Mouse (Mus musculus) heart, postnatal 25 days (tissue): ENCODE results near the gene Vps18. TPM values are rescaled to one million over a fixed set of nuclear protein-coding genes. Genes with fewer than 3 reads are reported as not detected.

Experiments
- DNase-seq: peaks from one replicate; pipeline ENCODE4 v3.0.0; 2022; ENCODE audit warnings: low spot score
- intact Hi-C: fragments of 180-260 bp; cut with DNase I; formaldehyde crosslinking; loops from one replicate; pipeline ENCODE4 v1.15.1; 2025
- total RNA-seq, 2 experiments: library from RNA; stranded (reverse); gene quantifications; 2 replicates each; pipeline ENCODE4 v1.2.3; 2021

Gene Vps18
- total RNA-seq, 2 experiments from 2014 or later, result 11.9 to 13.0 TPM

DNA sequence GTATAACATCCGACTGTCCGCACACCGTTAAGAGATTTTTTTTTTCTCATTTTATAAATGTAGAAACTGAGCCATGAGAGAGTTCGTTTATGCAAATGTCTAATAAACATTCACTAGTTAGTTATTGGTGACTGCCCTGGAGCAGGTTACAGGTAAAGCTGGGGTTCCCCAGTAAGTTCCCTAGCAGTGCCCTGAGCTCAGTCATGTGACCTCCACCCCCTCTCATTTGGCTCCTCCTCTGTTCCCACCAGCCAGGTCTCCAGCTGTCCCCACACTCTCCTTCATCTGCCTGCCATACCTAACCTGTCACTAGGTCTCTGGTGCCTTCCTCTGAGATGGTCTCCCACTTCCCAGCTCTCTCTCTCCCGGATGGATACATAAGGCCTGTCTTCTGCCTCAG, 1.2 kb upstream of the Vps18 start:
- intact Hi-C loops, result loop anchor here (1.0 to 5.0 kb wide), 2 partner anchors 37 to 135 kb away; no protein-coding TSS in a partner anchor
- DNase-seq, result no peak

DNA sequence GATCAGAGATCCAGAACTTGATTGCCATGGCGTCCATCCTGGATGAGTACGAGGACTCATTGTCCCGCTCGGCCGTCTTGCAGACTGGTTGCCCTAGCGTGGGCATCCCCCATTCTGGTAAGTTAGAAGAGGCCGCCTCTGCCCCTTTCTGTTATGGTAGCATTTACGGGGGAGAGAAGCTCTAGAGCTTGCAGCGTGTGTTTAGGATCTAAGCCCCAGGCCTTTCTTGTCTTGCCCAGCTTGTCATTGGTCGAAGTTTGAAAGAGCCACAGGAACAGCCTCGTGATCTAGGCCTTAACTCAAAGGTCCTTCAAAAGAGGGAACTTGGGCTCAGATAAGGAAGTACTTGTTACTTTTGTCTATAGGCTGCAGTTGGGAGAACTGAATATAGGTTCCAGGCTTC, 475 bp downstream of the Vps18 start:
- DNase-seq, result no peak
- intact Hi-C loops, result loop anchor here (5.0 kb wide), 1 partner anchor 137 kb away; no protein-coding TSS in a partner anchor

DNA sequence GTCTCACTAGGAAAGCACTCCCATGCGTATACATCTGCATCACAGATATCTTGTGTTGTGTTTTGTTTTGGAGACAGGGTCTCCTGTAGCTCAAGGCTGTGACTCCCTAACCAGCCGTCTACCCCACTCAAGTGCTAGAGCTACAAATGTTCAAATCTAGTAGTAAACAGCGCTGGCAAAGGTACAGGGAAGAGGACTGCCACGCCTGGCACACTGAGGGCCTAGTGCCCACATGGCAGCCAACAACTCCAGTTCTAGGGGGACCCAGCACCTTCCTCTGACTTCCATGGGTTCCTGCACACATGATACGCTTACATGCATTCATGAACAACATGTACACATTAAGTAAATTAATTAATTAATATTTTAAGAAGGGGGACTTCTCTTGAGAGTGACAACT, 3.7 kb downstream of the Vps18 start:
- intact Hi-C loops, result loop anchor here (5.0 kb wide), 1 partner anchor 255 kb away; no protein-coding TSS in a partner anchor
- DNase-seq, result no peak

DNA sequence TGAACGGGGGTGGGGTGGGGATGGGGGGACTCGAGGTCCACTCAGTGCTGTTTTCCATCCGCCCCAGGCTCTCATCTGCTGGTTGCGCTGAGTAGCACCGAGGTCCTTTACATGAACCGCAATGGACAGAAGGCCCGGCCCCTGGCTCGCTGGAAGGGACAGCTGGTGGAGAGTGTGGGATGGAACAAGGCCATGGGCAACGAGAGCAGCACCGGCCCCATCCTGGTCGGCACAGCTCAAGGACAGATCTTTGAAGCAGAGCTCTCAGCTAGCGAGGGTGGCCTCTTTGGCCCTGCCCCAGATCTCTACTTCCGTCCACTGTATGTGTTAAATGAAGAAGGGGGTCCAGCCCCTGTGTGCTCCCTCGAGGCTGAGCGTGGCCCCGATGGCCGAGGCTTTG, 4.3 kb downstream of the Vps18 start:
- intact Hi-C loops, result loop anchor here (5.0 kb wide), 1 partner anchor 256 kb away; no protein-coding TSS in a partner anchor
- no peak for DNase-seq

DNA sequence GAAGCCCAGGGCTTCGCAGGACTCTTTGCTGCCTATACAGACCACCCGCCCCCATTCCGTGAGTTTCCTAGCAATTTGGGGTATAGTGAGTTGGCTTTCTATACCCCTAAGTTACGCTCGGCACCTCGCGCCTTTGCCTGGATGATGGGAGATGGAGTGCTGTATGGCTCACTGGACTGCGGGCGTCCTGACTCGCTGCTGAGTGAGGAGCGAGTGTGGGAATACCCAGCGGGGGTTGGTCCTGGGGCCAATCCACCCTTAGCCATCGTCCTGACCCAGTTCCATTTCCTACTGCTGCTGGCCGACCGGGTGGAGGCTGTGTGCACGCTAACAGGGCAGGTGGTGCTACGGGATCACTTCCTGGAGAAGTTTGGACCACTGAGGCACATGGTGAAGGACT, 4.8 kb downstream of the Vps18 start:
- no peak for DNase-seq
- intact Hi-C loops, result loop anchor here (5.0 kb wide), 1 partner anchor 256 kb away; no protein-coding TSS in a partner anchor

DNA sequence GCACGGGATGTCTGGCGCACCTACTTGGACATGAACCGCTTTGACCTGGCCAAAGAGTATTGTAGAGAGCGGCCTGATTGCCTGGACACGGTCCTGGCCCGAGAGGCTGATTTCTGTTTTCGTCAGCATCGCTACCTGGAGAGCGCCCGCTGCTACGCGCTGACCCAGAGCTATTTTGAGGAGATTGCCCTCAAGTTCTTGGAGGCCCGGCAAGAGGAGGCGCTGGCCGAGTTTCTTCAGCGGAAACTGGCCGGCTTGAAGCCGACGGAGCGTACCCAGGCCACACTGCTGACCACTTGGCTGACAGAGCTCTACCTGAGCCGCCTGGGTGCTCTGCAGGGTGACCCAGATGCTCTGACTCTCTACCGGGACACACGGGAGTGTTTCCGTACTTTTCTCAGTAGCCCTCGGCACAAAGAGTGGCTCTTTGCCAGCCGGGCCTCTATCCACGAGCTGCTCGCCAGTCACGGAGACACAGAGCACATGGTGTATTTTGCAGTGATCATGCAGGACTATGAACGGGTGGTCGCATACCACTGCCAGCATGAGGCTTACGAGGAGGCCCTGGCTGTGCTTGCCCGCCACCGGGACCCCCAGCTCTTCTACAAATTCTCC, 5.3 kb downstream of the Vps18 start:
- DNase-seq, result no peak
- intact Hi-C loops, result loop anchor here (5.0 kb wide), 1 partner anchor 257 kb away; no protein-coding TSS in a partner anchor

DNA sequence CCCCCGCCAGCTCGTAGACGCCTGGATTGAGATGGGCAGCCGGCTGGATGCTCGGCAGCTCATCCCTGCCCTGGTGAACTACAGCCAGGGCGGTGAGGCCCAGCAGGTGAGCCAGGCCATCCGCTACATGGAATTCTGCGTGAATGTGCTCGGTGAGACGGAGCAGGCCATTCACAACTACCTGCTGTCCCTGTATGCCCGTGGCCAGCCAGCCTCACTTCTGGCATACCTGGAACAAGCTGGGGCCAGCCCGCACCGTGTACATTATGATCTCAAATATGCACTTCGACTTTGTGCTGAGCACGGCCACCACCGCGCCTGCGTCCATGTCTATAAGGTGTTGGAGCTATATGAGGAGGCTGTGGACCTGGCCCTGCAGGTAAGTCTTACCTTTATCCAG, 5.9 kb downstream of the Vps18 start:
- no peak for DNase-seq
- intact Hi-C loops, result loop anchor here (5.0 kb wide), 1 partner anchor 257 kb away; no protein-coding TSS in a partner anchor

DNA sequence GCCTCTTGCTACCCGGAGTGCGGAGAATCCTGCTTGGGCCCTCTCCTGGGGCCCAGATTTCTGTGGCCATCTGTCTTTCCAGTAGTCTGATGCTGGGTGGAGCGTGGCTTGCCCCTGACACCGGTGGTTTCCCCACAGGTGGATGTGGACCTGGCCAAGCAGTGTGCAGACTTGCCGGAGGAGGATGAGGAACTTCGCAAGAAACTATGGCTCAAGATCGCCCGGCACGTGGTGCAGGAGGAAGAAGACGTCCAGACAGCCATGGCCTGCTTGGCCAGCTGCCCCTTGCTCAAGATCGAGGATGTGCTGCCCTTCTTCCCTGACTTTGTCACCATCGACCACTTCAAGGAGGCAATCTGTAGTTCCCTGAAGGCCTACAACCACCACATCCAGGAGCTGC, 8.2 kb downstream of the Vps18 start:
- no peak for DNase-seq
- intact Hi-C loops, result loop anchor here (5.0 kb wide), 1 partner anchor 226 kb away; no protein-coding TSS in a partner anchor

DNA sequence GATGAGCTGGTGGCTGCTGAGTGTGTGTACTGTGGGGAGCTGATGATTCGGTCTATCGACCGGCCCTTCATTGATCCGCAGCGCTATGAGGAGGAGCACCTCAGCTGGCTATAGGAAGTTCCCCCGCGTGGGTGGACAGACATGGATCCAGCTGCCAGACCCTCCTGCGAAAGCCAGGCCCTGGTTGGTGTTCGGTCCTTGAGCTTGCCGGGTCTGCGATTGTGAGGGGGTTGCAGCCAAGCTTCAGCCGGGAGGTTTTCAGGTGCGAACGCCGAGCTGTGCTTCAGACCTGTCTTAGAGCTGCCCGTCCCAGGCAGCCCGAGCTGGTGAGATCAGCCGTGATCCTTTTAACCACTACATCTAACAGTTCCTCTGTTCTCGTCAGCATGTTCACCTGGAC, 9.0 kb downstream of the Vps18 start:
- DNase-seq, result no peak
- intact Hi-C loops, result loop anchor here (5.0 kb wide), 1 partner anchor 225 kb away; no protein-coding TSS in a partner anchor

DNA sequence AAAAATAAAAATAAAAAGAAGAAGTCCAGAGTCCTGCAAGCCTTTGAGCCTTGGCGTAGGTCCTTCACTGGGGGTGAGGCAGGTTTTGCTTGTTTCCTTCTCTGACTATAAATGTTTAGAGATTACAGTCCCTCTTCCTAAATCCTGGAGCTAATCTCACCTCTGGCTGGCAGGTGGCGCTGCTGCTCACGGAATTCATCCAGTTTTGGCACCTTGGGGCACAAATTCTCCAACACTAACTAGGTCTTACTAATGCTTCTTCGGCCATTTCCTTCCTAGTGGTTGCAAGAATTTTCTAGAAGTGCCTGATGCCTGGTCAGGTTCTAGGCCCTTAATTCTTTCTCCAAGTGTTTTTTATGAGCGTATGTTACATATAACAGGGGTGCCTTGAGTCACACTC, 9.8 kb downstream of the Vps18 start:
- intact Hi-C loops, result loop anchor here (1.0 to 5.0 kb wide), 3 partner anchors 116 to 224 kb away; no protein-coding TSS in a partner anchor
- no peak for DNase-seq

DNA sequence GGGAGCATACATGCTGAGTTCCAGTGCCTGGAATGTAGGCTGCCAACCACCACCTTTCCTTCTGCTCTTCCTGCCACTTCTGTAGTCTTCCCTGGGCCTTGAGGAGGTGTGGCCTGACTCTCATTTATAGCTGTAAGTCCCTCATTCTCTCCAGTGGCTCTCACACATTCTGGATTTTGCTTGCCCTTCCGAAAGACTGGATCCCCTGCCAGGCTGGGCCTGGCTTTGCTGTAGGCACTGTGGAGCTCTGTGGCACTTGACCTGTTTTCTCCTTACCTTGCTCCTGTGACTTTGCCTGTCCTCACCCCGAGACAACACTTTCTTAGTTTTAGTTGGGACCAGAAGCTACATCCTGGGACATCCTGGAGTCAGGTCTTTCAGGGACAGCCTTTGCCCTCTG, 10.3 kb downstream of the Vps18 start:
- no peak for DNase-seq
- intact Hi-C loops, result loop anchor here (1.0 to 5.0 kb wide), 3 partner anchors 115 to 223 kb away; no protein-coding TSS in a partner anchor

DNA sequence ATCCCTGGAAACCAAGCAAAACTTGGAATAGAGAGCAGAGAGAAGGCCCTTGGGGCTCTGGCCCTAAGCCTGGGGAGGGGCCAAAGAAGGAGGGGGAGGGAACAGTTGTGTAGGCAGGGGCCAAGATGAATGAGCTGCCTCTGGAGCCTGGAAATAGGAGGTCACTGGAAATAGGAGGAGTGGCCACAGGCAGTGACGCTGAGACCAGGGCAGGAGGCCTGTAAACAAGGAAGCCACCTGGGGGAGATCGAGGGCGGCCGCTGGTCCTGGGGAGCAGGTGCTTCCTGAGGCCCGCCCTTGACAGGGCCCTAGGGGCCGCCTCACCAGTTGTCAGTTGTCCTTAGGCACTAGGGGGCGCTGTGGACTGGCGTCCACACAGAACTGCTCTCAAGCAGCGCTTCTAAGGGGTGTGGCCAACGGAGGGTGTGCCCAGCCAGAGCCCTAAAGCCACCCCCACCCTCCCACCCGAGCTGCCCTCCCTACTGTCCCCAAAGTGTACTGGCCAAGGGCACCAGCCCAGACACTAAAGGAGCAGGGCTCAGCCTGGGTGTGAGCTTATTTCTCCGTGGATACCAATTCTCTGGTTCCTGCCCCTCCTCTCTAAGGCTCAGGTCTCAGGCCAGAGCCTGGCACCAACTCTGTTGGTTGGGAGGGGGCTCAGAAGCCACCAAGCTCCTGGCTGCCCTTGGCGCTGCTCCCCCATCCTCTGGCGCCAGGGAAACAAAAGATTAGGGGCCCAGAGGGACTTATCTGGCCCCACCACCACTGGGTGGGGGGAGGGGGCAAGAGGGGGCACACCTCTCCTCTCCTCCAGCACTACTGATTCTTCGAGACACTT, 11.7 kb downstream of the Vps18 start:
- DNase-seq, result peak; percentile 84
- intact Hi-C loops, result loop anchor here (1.0 to 5.0 kb wide), 4 partner anchors 27 to 222 kb away; no protein-coding TSS in a partner anchor

DNA sequence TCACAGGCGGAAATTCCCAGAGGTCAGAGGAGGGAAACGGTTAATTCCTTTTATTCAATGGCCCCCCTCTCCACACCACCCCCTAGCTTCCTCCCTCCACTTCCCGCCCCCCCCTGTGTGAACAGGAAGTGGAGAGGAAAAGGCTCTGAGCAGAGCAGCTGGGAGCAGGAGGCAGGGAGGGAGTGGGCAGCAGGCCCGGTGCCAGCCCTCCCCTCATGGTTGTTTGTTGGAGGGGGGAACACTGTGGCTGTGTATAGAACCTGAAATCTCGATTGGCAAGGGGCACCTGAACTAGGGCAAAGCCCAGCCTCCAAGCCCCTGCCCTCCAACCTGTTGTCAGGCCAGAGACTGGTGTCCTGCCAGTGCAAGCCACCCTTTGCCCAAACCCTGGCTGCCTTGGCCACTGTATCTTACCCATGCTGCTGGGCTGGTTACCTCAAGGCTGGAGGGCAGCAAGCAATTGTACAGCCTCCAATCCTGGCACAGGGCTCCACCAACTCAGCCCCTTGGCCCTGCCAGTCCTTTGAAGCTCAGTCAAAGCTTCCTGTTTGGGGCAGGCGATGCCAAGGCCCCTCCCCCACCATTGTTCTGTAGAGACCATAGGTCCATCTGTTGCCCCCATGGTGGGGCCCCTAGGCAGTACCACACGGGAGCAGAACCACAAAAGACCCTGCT, 12.4 kb downstream of the Vps18 start:
- DNase-seq, result no peak
- intact Hi-C loops, result loop anchor here (1.0 kb wide), 2 partner anchors 26 to 36 kb away; no protein-coding TSS in a partner anchor

DNA sequence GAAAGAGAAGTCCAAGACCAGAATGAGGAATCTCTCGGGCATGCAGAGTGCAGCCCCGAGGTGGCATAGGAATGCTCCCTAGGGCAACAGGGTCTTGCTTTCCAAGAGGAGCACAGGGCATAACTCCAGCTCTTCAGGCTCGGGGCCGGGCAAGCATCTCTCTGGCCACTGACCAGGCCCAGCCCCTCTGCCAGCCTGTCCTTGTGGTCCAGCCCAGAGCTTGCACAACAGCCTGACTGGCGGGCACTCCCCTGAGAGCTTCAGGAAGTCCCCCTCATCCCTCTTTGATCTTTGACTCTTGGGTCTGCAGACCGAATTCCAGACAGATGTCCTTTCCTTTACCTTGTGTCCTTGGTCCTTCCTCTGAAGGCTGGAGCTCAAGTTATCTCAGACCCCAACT, 14.3 kb downstream of the Vps18 start:
- DNase-seq, result no peak
- intact Hi-C loops, result no loop called here

DNA sequence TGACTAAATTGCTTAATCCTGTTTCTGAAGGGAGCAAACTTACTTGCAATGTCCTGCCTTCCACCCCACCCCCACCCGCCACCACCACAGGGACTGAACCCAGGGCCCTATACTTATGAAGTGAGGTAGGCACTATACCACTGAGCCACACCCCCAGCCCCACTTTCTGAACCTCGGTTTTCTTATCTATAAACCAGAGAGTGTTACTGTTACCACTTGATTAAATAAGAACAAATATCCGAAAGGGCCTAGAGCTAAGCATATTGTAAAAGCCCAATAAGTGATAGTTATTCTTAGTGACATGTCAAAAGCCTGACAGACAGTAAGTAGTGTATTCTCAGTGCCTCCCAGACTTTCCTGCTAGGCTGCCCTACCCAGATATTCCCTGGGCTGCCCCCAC, 15.9 kb downstream of the Vps18 start:
- intact Hi-C loops, result no loop called here
- no peak for DNase-seq

DNA sequence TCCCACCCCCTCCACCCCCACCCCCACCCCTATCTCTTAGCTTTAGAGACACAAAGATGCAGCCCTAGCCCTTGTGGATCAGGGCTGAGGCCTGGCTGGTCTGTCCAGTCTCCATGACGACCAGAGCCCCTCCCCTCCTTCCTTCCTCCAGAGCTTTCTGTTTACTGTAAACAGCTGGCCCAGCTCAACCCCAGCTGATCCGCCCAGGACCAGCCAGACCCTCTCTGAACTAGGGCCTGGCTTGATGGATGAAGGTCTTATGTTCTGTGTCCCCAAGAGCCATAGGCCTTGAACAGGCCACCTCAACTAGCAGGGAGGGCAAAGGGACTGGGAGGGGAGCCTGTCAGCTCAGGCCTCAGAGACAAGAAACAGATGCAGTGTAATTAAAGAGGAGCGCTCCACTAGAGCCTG, 16.3 kb downstream of the Vps18 start:
- intact Hi-C loops, result no loop called here
- DNase-seq, result no peak

DNA sequence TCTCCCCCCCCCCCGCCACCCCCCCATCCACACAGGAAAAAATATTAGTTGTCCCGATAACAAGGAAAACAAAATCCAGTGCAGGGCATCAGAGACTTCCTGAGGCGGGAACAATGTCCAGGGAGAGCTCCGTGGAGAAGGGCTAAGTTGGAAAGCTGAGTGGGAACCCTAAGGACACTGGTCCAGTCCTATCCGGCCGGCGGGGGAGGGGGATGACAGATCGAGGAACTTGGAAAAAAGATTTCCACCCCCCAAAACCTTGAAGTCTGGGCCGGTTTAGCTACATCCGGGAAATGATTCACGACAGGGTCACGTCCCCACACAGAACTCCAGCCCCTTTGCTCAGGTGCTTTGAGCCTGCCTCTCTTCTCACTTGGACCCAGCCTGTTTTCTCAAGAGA, 23.0 kb downstream of the Vps18 start:
- intact Hi-C loops, result no loop called here

DNA sequence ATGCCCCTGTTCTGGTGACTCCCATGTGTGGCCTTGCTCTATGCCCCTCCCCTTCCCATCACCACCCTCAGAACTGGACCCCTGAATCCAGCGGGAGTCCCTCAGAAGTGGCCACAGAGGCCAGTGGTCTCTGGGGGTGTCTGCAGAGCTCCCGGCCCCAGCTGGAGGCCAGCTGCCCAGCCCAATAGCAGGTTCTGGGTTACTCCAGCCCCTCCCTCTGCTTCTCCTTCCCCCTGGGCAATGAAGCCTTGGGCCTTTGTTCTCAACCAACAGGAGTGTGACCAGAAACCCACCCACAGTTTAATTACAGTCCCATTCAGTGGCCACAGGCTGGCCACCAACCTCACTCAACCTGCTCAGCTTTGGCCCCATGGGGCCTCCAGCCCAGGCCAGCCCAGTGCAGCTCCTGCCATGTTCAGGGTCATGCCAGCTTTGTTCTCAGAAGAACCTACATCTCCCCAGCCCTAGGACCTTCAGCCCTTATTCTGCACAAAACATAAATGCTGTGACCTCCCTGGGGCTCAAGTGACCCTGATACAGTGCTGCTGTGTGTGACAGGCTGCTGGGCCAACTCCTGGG, 23.9 kb downstream of the Vps18 start:
- intact Hi-C loops, result no loop called here
- DNase-seq, result no peak

More for the DNA sequence above, 23.0 kb downstream of the Vps18 start:
- DNase-seq, result no peak

DNA sequence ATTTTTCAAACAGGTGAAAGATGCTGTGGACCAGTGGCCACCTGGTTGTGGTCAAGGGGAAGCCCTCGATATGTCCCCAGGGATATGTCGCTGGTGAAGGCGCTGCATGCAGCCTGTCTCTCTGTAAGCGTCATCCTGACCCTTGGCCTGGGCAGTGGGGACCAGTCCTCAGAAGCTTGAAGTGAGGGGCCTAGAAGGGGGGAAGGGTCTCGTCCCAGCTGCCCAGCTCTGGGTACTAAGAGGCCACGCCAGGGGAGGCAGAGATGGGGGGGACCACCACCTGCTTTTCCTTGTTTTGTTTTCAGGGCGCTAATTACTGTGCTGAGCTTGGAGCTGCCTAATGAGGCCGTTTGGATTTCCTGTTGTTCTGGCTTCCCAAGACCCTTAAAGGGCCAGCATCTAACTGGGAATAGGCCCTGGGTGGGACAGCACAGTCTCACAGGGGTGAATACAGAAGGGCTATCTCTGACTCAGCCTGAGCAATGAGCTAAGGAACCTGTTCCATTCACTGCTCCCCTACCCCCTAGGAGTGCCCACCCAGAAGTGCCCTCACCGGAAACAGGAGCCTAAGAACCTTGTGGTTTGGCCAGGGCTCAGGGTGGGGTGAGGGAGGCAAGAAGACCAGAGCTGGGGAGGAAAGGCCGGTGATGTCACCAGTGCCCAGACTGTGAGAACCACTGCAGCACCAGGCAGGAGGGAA, 25.4 kb downstream of the Vps18 start:
- intact Hi-C loops, result no loop called here
- no peak for DNase-seq
